Mouse (Mus musculus): Measurements from ENCODE around the gene Tbc1d7. TPM values are rescaled to one million over a fixed set of nuclear protein-coding genes. Genes with fewer than 3 reads are reported as not detected.

Tbc1d7 gene
- 1 to 10 TPM; 8.5 to 9.3 TPM for polyA plus RNA-seq (2017; shearing (Covaris generic))

GRCm38 (mm10) chr13:43171020-43171710, at the start of gene Tbc1d7:
Gene Tbc1d7, minus strand, starts transcription at chr13:43171501.

Other genes starting within 250 kb of the Tbc1d7 start
- 1 to 10 TPM; 2.5 to 5.0 TPM for gene Gfod1, start 132.7 kb upstream of the Tbc1d7 start, polyA plus RNA-seq (2017; shearing (Covaris generic))
- gene Sirt5, start 194.0 kb upstream of the Tbc1d7 start, polyA plus RNA-seq (2017; shearing (Covaris generic)), result 10 to 100 TPM; 22.7 to 26.2 TPM
- 100 to 1,000 TPM; 192 to 203 TPM for gene Nol7, start 226.9 kb upstream of the Tbc1d7 start, polyA plus RNA-seq (2017; shearing (Covaris generic))